Mouse (Mus musculus) ES-Bruce4 (cell line): ENCODE results near the gene Pdzd2. TPM values are rescaled to one million over a fixed set of nuclear protein-coding genes. Genes with fewer than 3 reads are reported as not detected.

Source experiments
- H3K27ac ChIP-seq: 2 replicates; pipeline ENCODE4 v1.5.1; 2012; ENCODE audit warnings: low read length, inconsistent platforms; ENCODE audit not compliant: insufficient read depth
- H3K27me3 ChIP-seq: 2 replicates; pipeline ENCODE4 v1.6.1; 2012; ENCODE audit warnings: mild to moderate bottlenecking, low read length, inconsistent platforms; ENCODE audit not compliant: control insufficient read depth, poor library complexity, insufficient read depth, severe bottlenecking
- H3K36me3 ChIP-seq: 2 replicates; pipeline ENCODE4 v1.6.1; 2012; ENCODE audit warnings: inconsistent platforms, mild to moderate bottlenecking, low read length, moderate library complexity; ENCODE audit not compliant: control insufficient read depth, poor library complexity, insufficient read depth, severe bottlenecking
- H3K4me1 ChIP-seq: one replicate; pipeline ENCODE4 v1.8.1; 2011; ENCODE audit warnings: low read length; ENCODE audit not compliant: control insufficient read depth, insufficient read depth
- H3K4me3 ChIP-seq: 2 replicates; pipeline ENCODE4 v1.5.1; 2011; ENCODE audit warnings: low read depth, mild to moderate bottlenecking, low read length
- H3K9ac ChIP-seq: 2 replicates; pipeline ENCODE4 v1.6.1; 2012; ENCODE audit warnings: low read depth, mild to moderate bottlenecking, inconsistent platforms; ENCODE audit not compliant: poor library complexity, severe bottlenecking
- H3K9me3 ChIP-seq: replicated peaks from 2 replicates; pipeline ENCODE4 v1.6.1; 2012; ENCODE audit warnings: mild to moderate bottlenecking, low read length, inconsistent platforms; ENCODE audit not compliant: control insufficient read depth, poor library complexity, insufficient read depth, severe bottlenecking
- CTCF ChIP-seq: IDR thresholded peaks from one replicate; pipeline ENCODE4 v1.8.1; 2011; ENCODE audit warnings: low read depth, low read length
- EP300 ChIP-seq: IDR thresholded peaks from 2 replicates; pipeline ENCODE4 v1.6.1; 2011; ENCODE audit warnings: low read depth, low read length; ENCODE audit not compliant: insufficient read depth
- POLR2A ChIP-seq: IDR thresholded peaks from one replicate; pipeline ENCODE4 v1.8.1; 2011; ENCODE audit warnings: low read length; ENCODE audit not compliant: insufficient read depth
- polyA plus RNA-seq: library from polyadenylated mRNA; stranded (reverse); fragments of >200 nt; gene quantifications from 2 replicates; pipeline ENCODE4 v1.2.4, GENCODE M21; 2011; ENCODE audit warnings: low read depth; ENCODE audit not compliant: missing spikeins, insufficient read depth, insufficient read length

Gene Pdzd2
- polyA plus RNA-seq, 1 experiment = 7.3 TPM

DNA sequence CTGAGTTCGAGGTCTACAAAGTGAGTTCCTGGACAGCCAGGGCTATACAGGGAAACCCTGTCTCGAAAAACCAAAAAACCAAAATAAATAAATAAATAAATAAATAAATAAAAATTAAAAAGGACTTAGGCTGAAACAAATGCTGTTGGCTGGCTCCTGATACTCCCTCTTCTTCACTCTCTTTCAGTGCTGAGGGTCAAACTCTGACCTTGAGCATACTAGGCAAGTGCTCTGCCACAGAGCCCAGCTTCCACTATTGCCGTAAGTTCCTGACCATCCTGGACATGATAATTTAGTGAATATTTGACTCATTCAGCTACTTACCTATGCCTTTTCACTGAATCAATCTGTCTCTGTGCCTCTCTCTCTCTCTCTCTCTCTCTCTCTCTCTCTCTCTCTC, 409.3 kb downstream of the Pdzd2 start:
- Histone ChIP-seq H3K9ac (no peak overlapping the region), H3K4me3 (no peak overlapping the region), H3K27ac (no peak overlapping the region), H3K4me1 (peaks cover 5% of the 10 kb centered on the region), H3K9me3 (no peaks in the 10 kb centered on the region), H3K27me3 (no peaks in the 10 kb centered on the region), H3K36me3 (peaks cover 11% of the 10 kb centered on the region)
- no peak for TF ChIP-seq CTCF
- TF ChIP-seq EP300 = no peak
- TF ChIP-seq POLR2A = no peak

DNA sequence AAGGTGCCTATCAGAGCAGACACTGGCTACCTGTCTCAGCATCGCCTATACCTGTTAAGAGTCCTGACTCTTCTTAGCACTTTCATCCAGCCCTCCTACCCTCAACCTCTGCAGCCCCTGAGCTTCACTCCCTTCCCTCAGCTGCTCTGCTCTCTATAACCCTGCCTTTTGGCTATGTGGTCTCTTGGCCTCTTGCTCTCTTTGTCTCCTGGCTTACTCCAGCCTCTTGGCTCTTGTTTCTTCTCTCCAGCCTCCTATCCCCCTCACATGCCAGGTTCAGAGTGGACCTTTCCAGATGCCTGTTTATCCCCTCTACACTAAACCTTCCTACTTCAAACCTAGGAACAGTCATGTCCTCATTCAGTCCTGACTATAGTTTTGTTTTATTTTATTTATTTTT, 415.4 kb downstream of the Pdzd2 start:
- TF ChIP-seq CTCF = no peak
- TF ChIP-seq EP300 = no peak
- no peak for TF ChIP-seq POLR2A
- H3K27me3 ChIP-seq = no peaks in the 10 kb centered on the region

DNA sequence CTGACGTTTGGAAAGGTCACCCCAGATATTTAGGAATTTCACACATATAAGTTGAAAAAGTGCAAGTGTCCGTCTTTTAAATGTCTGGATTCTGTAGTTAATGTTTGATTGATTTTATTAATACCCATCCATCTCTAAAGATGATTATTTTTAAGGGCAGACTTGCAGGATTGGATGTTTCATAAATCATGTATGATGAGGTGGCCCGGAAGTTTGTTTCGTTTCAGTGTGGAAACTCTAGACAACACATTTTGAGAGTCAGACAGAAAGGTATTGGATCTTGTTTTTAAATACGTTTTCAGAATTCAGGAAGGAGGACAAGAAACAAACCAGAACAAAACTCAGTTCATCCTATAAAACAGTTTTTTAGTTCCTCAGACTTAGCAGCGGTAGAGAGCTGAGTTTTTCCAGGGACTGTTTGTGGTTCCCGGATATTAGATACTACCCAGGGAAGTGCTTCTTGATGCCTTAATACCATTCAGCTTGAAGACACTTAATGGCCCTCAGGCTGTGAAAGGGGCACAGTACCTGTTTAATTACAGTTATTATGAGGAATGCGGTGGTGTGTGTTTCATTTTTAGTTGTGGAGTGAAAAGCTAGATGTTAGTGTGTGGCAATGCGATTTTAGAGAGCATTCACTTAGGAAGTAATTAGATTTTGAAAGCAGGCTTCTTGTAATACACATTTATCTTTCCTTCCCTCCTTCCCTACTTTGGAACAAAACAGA, 416.9 kb downstream of the Pdzd2 start:
- TF ChIP-seq CTCF (no peak), POLR2A (no peak), EP300 (no peak)
- Histone ChIP-seq H3K9ac (peak overlapping the region; percentile 92), H3K36me3 (peaks cover 8% of the 10 kb centered on the region), H3K4me3 (peak overlapping the region; percentile 73), H3K9me3 (no peaks in the 10 kb centered on the region), H3K27ac (no peak overlapping the region), H3K27me3 (no peaks in the 10 kb centered on the region), H3K4me1 (peaks cover 2% of the 10 kb centered on the region)

More for the DNA sequence above, 415.4 kb downstream of the Pdzd2 start:
- H3K9ac ChIP-seq = no peak overlapping the region
- no peak overlapping the region for H3K4me3 ChIP-seq
- no peaks in the 10 kb centered on the region for H3K9me3 ChIP-seq
- H3K36me3 ChIP-seq = peaks cover 9% of the 10 kb centered on the region
- H3K27ac ChIP-seq = no peak overlapping the region
- peaks cover 2% of the 10 kb centered on the region for H3K4me1 ChIP-seq

DNA sequence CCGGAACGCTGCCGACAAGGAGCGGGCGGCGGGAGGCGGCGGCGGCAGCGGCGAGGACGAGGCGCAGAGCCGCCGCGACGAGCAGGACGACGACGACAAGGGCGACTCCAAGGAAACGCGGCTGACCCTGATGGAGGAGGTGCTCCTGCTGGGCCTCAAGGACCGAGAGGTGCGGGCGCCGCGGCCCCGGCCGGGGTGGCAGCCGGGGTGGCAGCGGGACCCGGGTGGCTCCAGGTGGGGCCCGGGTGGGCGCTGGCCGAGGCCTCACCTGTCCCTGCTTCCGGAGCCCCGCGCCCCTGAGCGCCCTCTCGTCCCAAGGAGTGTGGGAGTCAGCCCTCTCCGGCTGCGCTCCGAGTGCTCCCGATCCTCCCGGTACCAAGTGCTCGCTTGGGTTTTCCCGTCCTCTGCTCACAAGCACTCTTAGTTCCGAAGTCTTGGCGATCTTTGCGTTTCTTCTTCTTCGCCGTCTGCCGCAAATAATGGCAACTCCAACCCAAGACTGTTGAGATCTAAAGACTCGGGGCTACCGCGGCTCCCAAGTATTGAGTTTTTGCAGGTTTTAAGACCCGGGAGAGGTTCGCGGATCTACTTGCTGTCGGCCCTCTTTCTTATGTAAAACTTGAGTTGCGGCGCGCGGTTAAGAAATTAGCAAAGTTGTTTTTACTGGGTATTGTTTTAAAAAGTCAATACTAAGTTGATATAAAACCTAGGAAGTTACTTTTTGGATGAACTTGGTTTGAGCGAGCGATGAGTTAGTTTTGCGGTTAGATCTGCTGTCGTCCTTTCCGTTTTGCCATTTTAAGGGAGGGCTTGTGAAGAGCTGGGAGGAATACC, 417.7 kb downstream of the Pdzd2 start, which contains the start of gene 1810049J17Rik:
Gene 1810049J17Rik, minus strand, starts transcription at position 112 of the 834 bp plus-strand sequence.
- TF ChIP-seq EP300 = no peak
- TF ChIP-seq POLR2A = no peak
- TF ChIP-seq CTCF = no peak
- peaks cover 2% of the 10 kb centered on the region for H3K4me1 ChIP-seq
- H3K27me3 ChIP-seq = no peaks in the 10 kb centered on the region
- H3K36me3 ChIP-seq = peaks cover 6% of the 10 kb centered on the region
- no peaks in the 10 kb centered on the region for H3K9me3 ChIP-seq
- H3K9ac ChIP-seq = peak within 1 kb of the TSS; percentile 92
- no peak within 1 kb of the TSS for H3K27ac ChIP-seq
- peak within 1 kb of the TSS; percentile 88 for H3K4me3 ChIP-seq

GRCm38 (mm10) chr15:12321091-12321787, 418.5 kb downstream of the Pdzd2 start, which contains the start of gene Golph3:
Golph3 (plus strand) TSS chr15:12321450.
- peaks cover 2% of the 10 kb centered on the region for H3K4me1 ChIP-seq
- peaks cover 5% of the 10 kb centered on the region for H3K36me3 ChIP-seq
- peak; percentile 38 for TF ChIP-seq POLR2A
- TF ChIP-seq CTCF = no peak
- no peak for TF ChIP-seq EP300
- H3K27ac ChIP-seq = no peak within 1 kb of the TSS
- no peaks in the 10 kb centered on the region for H3K9me3 ChIP-seq
- H3K27me3 ChIP-seq = no peaks in the 10 kb centered on the region
- H3K4me3 ChIP-seq = peak within 1 kb of the TSS; percentile 88
- H3K9ac ChIP-seq = peak within 1 kb of the TSS; percentile 92
